Mouse (Mus musculus) hindbrain, embryonic 12.5 days (tissue): ENCODE results near the gene Hsd3b7. TPM values are rescaled to one million over a fixed set of nuclear protein-coding genes. Genes with fewer than 3 reads are reported as not detected.

Source experiments
- ATAC-seq: fragments of 200-750 bp; cut with Nextera tagmentation; 2 replicates; pipeline ENCODE4 v1.8.0; 2017; ENCODE audit warnings: moderate TSS enrichment; ENCODE audit not compliant: low FRiP score
- H3K27ac ChIP-seq: fragments of 300-500 bp; sonication (generic); 2 replicates; pipeline ENCODE4 v1.5.1; 2016; ENCODE audit warnings: mild to moderate bottlenecking
- H3K27me3 ChIP-seq: fragments of 300-500 bp; sonication (generic); 2 replicates; pipeline ENCODE4 v1.6.1; 2016; ENCODE audit warnings: mild to moderate bottlenecking
- H3K36me3 ChIP-seq: fragments of 300-500 bp; sonication (generic); 2 replicates; pipeline ENCODE4 v1.6.1; 2016; ENCODE audit warnings: mild to moderate bottlenecking
- H3K4me1 ChIP-seq: fragments of 300-500 bp; sonication (generic); 2 replicates; pipeline ENCODE4 v1.6.1; 2016
- H3K4me2 ChIP-seq: fragments of 300-500 bp; sonication (generic); replicated peaks from 2 replicates; pipeline ENCODE4 v1.6.1; 2016; ENCODE audit warnings: mild to moderate bottlenecking
- H3K4me3 ChIP-seq: fragments of 300-500 bp; sonication (generic); 2 replicates; pipeline ENCODE4 v1.5.1; 2016; ENCODE audit warnings: mild to moderate bottlenecking
- H3K9ac ChIP-seq: fragments of 300-500 bp; sonication (generic); 2 replicates; pipeline ENCODE4 v1.6.1; 2016; ENCODE audit warnings: mild to moderate bottlenecking, moderate library complexity
- H3K9me3 ChIP-seq: fragments of 300-500 bp; sonication (generic); replicated peaks from 2 replicates; pipeline ENCODE4 v1.6.1; 2016; ENCODE audit warnings: mild to moderate bottlenecking
- WGBS: fragments of 180-500 bp; shearing (Covaris S2); methylation state at CpG from one replicate; pipeline ENCODE4 v1.1.7; 2016; 5-methylcytosine and 5-hydroxymethylcytosine counted together
- polyA plus RNA-seq: library from polyadenylated mRNA; unstranded; fragments of >200 nt; fragmentation: Nextera tagmentation; extraction: Ambion mirVana; gene quantifications from 2 replicates; pipeline ENCODE4 v1.2.1, GENCODE M21; 2016

Hsd3b7 gene
- polyA plus RNA-seq = 8.6 and 8.8 TPM in 2 replicates

- H3K9ac ChIP-seq = 0 out of 2 replicates have a peak within 1 kb of the TSS, but pooled peaks have one; percentile 9
- peak; percentile 73 for ATAC-seq
- WGBS = 28% methylated on average over 6 of the region's 6 CpGs
- H3K36me3 ChIP-seq = peaks cover 64% of the 10 kb centered on the region
- 0 out of 2 replicates have a peak within 1 kb of the TSS, but pooled peaks have one; percentile 13 for H3K27ac ChIP-seq
- H3K4me1 ChIP-seq = peaks cover 9% of the 10 kb centered on the region; the same call in 1 of the 2 replicates
- H3K4me2 ChIP-seq = peak within 1 kb of the TSS; percentile 34; the same call in 1 of the 2 replicates
- H3K9me3 ChIP-seq = no peaks in the 10 kb centered on the region
- no peaks in the 10 kb centered on the region for H3K27me3 ChIP-seq
- peak within 1 kb of the TSS; percentile 3; the same call in 1 of the 2 replicates for H3K4me3 ChIP-seq
Measured at GRCm38 (mm10) chr7:127800435-127801009, at the start of gene Hsd3b7. Hsd3b7 (plus strand) TSS chr7:127800604.

GRCm38 (mm10) chr7:127751619-127752018, 48.8 kb upstream of the Hsd3b7 start:
- Histone ChIP-seq H3K4me2 (no peak overlapping the region), H3K4me3 (no peak overlapping the region), H3K36me3 (peaks cover 87% of the 10 kb centered on the region), H3K27ac (no peak overlapping the region), H3K9me3 (no peaks in the 10 kb centered on the region), H3K9ac (no peak overlapping the region), H3K27me3 (no peaks in the 10 kb centered on the region), H3K4me1 (peaks cover 33% of the 10 kb centered on the region)
- no peak for ATAC-seq
- 95% methylated on average over 5 of the region's 5 CpGs for WGBS

- Histone ChIP-seq H3K4me3 (no peak overlapping the region), H3K27me3 (no peaks in the 10 kb centered on the region), H3K4me2 (no peak overlapping the region), H3K4me1 (peaks cover 33% of the 10 kb centered on the region), H3K27ac (no peak overlapping the region), H3K36me3 (peaks cover 92% of the 10 kb centered on the region), H3K9ac (0 out of 2 replicates have a peak overlapping the region, but pooled peaks have one; percentile 4), H3K9me3 (no peaks in the 10 kb centered on the region)
- WGBS = 93% methylated on average over 27 of the region's 27 CpGs
- no peak for ATAC-seq
Measured at GRCm38 (mm10) chr7:127752069-127752468, 48.3 kb upstream of the Hsd3b7 start.

GRCm38 (mm10) chr7:127753158-127753557, 47.2 kb upstream of the Hsd3b7 start:
- H3K36me3 ChIP-seq = peaks cover 99% of the 10 kb centered on the region
- 77% methylated on average over 5 of the region's 5 CpGs for WGBS
- H3K9ac ChIP-seq = no peak overlapping the region; the same call in 1 of the 2 replicates
- H3K4me1 ChIP-seq = peaks cover 22% of the 10 kb centered on the region
- no peaks in the 10 kb centered on the region for H3K9me3 ChIP-seq
- H3K4me2 ChIP-seq = no peak overlapping the region
- no peak overlapping the region for H3K4me3 ChIP-seq
- H3K27ac ChIP-seq = no peak overlapping the region
- no peaks in the 10 kb centered on the region for H3K27me3 ChIP-seq
- no peak for ATAC-seq

GRCm38 (mm10) chr7:127753741-127754140, 46.7 kb upstream of the Hsd3b7 start:
- no peak for ATAC-seq
- peaks cover 99% of the 10 kb centered on the region for H3K36me3 ChIP-seq
- no peak overlapping the region for H3K4me2 ChIP-seq
- no peak overlapping the region for H3K27ac ChIP-seq
- no peaks in the 10 kb centered on the region for H3K9me3 ChIP-seq
- no peak overlapping the region for H3K9ac ChIP-seq
- whole genome bisulfite sequencing = 90% methylated on average over 7 of the region's 7 CpGs
- peaks cover 18% of the 10 kb centered on the region for H3K4me1 ChIP-seq
- H3K4me3 ChIP-seq = no peak overlapping the region
- H3K27me3 ChIP-seq = no peaks in the 10 kb centered on the region

GRCm38 (mm10) chr7:127759716-127760115, 40.7 kb upstream of the Hsd3b7 start:
- no peak overlapping the region for H3K27ac ChIP-seq
- H3K36me3 ChIP-seq = peaks cover 79% of the 10 kb centered on the region
- no peak for ATAC-seq
- H3K27me3 ChIP-seq = no peaks in the 10 kb centered on the region
- 72% methylated on average over 6 of the region's 6 CpGs for WGBS
- H3K9ac ChIP-seq = no peak overlapping the region; the same call in 1 of the 2 replicates
- no peaks in the 10 kb centered on the region for H3K9me3 ChIP-seq
- H3K4me1 ChIP-seq = peaks cover 14% of the 10 kb centered on the region
- H3K4me3 ChIP-seq = no peak overlapping the region
- no peak overlapping the region for H3K4me2 ChIP-seq

- H3K27ac ChIP-seq = no peak overlapping the region
- no peak overlapping the region for H3K4me3 ChIP-seq
- H3K4me1 ChIP-seq = peaks cover 14% of the 10 kb centered on the region
- peaks cover 78% of the 10 kb centered on the region for H3K36me3 ChIP-seq
- WGBS = 88% methylated on average over 3 of the region's 3 CpGs
- no peak overlapping the region for H3K4me2 ChIP-seq
- no peak for ATAC-seq
- no peaks in the 10 kb centered on the region for H3K27me3 ChIP-seq
- H3K9me3 ChIP-seq = no peaks in the 10 kb centered on the region
- no peak overlapping the region for H3K9ac ChIP-seq
Measured at GRCm38 (mm10) chr7:127760478-127760877, 39.9 kb upstream of the Hsd3b7 start.

GRCm38 (mm10) chr7:127761026-127761425, 39.4 kb upstream of the Hsd3b7 start:
- WGBS = 44% methylated on average over 7 of the region's 7 CpGs
- peaks cover 78% of the 10 kb centered on the region for H3K36me3 ChIP-seq
- H3K27ac ChIP-seq = no peak overlapping the region
- no peak for ATAC-seq
- H3K4me3 ChIP-seq = no peak overlapping the region
- no peak overlapping the region for H3K9ac ChIP-seq
- no peaks in the 10 kb centered on the region for H3K27me3 ChIP-seq
- no peak overlapping the region for H3K4me2 ChIP-seq
- no peaks in the 10 kb centered on the region for H3K9me3 ChIP-seq
- H3K4me1 ChIP-seq = peaks cover 10% of the 10 kb centered on the region

GRCm38 (mm10) chr7:127763642-127764041, 36.8 kb upstream of the Hsd3b7 start:
- Histone ChIP-seq H3K9ac (no peak overlapping the region), H3K4me2 (no peak overlapping the region), H3K9me3 (no peaks in the 10 kb centered on the region), H3K36me3 (peaks cover 77% of the 10 kb centered on the region), H3K27ac (no peak overlapping the region), H3K27me3 (no peaks in the 10 kb centered on the region), H3K4me1 (peaks cover 12% of the 10 kb centered on the region), H3K4me3 (no peak overlapping the region)
- no peak for ATAC-seq
- 96% methylated on average over 4 of the region's 4 CpGs for WGBS

- WGBS = 92% methylated on average over 2 of the region's 2 CpGs
- Histone ChIP-seq H3K27me3 (no peaks in the 10 kb centered on the region), H3K4me2 (no peak overlapping the region), H3K9ac (no peak overlapping the region), H3K4me3 (no peak overlapping the region), H3K27ac (no peak overlapping the region), H3K4me1 (peaks cover 29% of the 10 kb centered on the region), H3K9me3 (no peaks in the 10 kb centered on the region), H3K36me3 (peaks cover 63% of the 10 kb centered on the region)
- no peak for ATAC-seq
Measured at GRCm38 (mm10) chr7:127765756-127766155, 34.6 kb upstream of the Hsd3b7 start.

GRCm38 (mm10) chr7:127766851-127767609, 33.4 kb upstream of the Hsd3b7 start:
- H3K4me1 ChIP-seq = peaks cover 30% of the 10 kb centered on the region
- no peak overlapping the region for H3K27ac ChIP-seq
- no peak overlapping the region for H3K4me3 ChIP-seq
- H3K27me3 ChIP-seq = no peaks in the 10 kb centered on the region
- WGBS = 81% methylated on average over 17 of the region's 17 CpGs
- H3K36me3 ChIP-seq = peaks cover 58% of the 10 kb centered on the region
- no peaks in the 10 kb centered on the region for H3K9me3 ChIP-seq
- H3K4me2 ChIP-seq = no peak overlapping the region
- no peak overlapping the region for H3K9ac ChIP-seq
- ATAC-seq = no peak

GRCm38 (mm10) chr7:127767671-127768345, 32.6 kb upstream of the Hsd3b7 start:
- Histone ChIP-seq H3K9ac (no peak overlapping the region), H3K27me3 (no peaks in the 10 kb centered on the region), H3K4me1 (peaks cover 30% of the 10 kb centered on the region), H3K36me3 (peaks cover 53% of the 10 kb centered on the region), H3K4me2 (no peak overlapping the region), H3K9me3 (no peaks in the 10 kb centered on the region), H3K27ac (peak overlapping the region; percentile 60; the same call in 1 of the 2 replicates), H3K4me3 (no peak overlapping the region)
- 95% methylated on average over 19 of the region's 19 CpGs for WGBS
- no peak for ATAC-seq
